Mouse (Mus musculus): ENCODE results near the gene Cnpy2.
A peak's percentile ranks its signal among the peaks of the same experiment; 100 is the strongest.

The Cnpy2 gene

GRCm38 (mm10) chr10:128369599-128369998 lies 47.3 kb downstream of the Cnpy2 start:
- DNase-seq, result no peak

GRCm38 (mm10) chr10:128370021-128370420 lies 47.8 kb downstream of the Cnpy2 start:
- DNase-seq, result no peak

- DNase-seq, result no peak
Observed at GRCm38 (mm10) chr10:128370601-128371000, 48.3 kb downstream of the Cnpy2 start.

- no peak for DNase-seq
Observed at GRCm38 (mm10) chr10:128372142-128372541, 49.9 kb downstream of the Cnpy2 start.

GRCm38 (mm10) chr10:128372989-128373748 lies 50.9 kb downstream of the Cnpy2 start:
- no peak for DNase-seq

GRCm38 (mm10) chr10:128374393-128374792 lies 52.1 kb downstream of the Cnpy2 start:
- DNase-seq, result no peak

GRCm38 (mm10) chr10:128376099-128376454 lies 53.8 kb downstream of the Cnpy2 start:
- no peak for DNase-seq

- peak; percentile 82 to 96 for DNase-seq
Observed at GRCm38 (mm10) chr10:128376455-128377211, 54.4 kb downstream of the Cnpy2 start, which contains the start of gene Ankrd52. Gene Ankrd52 (plus strand): TSS chr10:128377115.
